Mouse (Mus musculus): ENCODE data around the gene Ccdc65.
A peak's percentile ranks its signal among the peaks of the same experiment; 100 is the strongest.

DNA sequence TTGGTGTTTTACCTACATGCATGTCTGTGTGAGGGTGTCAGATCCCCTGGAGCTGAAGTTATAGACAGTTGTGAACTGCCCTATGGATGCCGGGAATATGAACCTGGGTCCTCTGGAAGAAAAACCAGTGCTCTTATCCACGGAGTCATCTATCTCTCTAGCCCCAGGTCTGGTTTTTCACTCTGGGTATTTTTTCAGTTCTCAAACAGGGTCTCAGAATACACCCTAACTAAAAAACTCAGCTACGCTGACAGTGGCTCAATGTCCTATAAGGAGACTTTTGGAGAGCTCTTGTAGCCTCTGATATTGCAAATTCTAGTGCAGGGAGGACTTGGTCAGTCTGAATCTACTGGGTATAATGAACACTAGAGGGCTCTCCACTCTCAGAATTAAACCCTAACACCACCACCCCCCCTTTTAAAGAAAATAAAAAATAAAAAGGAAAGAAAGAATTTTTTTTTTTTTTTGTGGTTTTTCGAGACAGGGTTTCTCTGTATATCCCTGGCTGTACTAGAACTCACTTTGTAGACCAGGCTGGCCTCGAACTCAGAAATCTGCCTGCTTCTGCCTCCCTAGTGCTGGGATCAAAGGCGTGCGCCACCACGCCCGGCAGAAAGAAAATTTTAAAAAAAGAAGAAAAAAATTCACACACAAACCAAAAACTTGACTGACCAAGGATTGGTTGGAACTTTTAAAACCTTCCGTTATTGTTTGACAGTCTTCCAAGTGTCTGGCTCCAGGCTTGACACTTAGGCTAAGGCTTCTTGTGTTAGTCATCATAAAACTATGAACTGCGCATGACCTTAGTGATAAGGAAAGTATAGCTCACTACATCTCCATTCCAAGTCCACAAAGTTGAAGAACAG lies 43.7 kb upstream of the Ccdc65 start:
- no peak for TF ChIP-seq POLR2A (IDR thresholded peaks at IDR 0.05; ENCODE audit: extremely low read depth, insufficient read depth, low read length)
- peak; percentile 29 for TF ChIP-seq CTCF (IDR thresholded peaks at IDR 0.05; ENCODE audit: extremely low read depth, insufficient read depth, low read length)
